Mouse (Mus musculus) inflammation-experienced regulatory T-cells, adult 6 months (primary cell): Measurements from ENCODE around the gene Vps13a. TPM values are rescaled to one million over a fixed set of nuclear protein-coding genes. Genes with fewer than 3 reads are reported as not detected.
"Not testable (repeated sequence)": the region's sequence is repeated elsewhere in the genome, so short reads cannot be mapped to it uniquely, and the experiment has no call there.

Experiments used
- ATAC-seq: one replicate; pipeline ENCODE4 v1.8.0; 2017
- polyA plus RNA-seq, 3 experiments: library from polyadenylated mRNA; unstranded; fragments of 100-300 nt; shearing (Covaris generic); gene quantifications; one replicate each; pipeline ENCODE4 v1.2.1; 2017

The Vps13a gene
- polyA plus RNA-seq, 3 experiments from 2014 or later, result 29.2 to 58.1 (median 53.5) TPM

DNA sequence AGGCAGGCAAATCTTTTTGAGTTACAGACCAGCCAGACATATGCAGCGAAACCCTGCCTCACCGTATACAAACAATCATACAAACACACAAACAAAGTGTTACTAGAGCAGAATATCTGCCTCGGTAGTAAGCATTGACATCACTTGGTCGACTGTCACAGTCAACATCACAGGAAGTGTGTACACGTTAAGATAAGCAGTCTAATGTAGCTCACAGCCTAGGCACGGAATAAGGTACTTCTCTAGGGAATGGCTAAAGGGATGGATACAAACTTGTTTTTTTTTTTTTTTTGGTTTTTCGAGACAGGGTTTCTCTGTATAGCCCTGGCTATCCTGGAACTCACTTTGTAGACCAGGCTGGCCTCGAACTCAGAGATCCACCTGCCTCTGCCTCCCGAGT lies 23.3 kb downstream of the Vps13a start:
- ATAC-seq, result not testable (repeated sequence)

- ATAC-seq, result no peak
These were observed 24.9 kb downstream of the Vps13a start for GRCm38 (mm10) chr19:16755854-16756253.

GRCm38 (mm10) chr19:16755226-16755625 lies 25.5 kb downstream of the Vps13a start:
- ATAC-seq, result no peak

DNA sequence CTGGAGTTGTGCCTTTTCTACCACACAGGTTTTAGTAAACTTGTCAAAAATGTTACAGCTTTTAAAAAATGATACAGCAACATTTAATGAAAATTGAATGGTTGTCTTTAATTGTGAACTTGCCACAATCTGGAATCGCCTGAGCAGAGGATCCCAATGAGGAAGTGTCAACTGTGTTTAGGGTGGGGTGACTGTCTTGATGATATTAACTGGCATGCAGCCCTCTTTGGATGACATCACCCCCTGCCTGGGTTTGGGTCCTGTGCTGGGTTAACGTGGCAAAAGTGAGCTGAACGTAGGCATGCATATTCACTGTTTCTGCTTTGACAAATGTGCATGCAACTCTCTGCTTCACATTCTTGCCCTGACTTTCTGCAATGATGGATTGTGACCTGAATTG lies 27.6 kb downstream of the Vps13a start:
- ATAC-seq, result no peak

DNA sequence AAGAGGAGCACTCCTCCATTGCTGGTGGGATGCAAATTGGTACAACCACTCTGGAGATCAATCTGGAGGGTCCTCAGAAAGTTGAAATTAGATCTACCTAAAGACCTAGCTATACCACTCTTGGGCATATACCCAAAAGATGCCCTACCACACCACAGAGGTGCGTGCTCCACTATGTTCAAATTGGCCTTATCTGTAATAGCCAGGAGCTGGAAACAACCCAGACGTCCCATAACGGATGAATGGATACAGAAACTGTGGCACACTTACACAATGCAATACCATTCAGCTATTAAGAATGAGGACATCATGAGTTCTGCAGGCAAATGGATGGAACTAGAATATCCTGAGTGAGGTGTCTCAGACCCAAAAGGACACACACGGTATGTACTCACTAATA lies 43.9 kb downstream of the Vps13a start:
- ATAC-seq, result no peak

DNA sequence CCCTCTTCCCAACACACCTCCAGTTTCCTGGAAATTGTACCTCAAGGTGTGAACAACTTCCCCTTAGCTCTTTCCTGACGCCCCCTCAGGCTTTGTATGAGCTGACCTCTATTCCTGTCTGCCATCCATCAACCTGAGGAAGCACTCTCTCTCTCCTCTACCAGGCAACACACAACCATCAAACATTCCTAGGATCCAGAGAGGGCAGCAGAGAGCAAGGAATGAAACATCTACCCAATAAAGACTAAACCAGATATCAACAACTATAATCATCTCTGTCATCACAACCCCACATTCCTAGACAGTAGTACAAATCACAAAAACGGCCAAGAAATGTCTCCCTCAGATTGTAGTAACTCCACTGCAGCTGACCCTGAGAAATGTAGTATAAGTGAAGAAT lies 52.0 kb downstream of the Vps13a start:
- ATAC-seq, result no peak

DNA sequence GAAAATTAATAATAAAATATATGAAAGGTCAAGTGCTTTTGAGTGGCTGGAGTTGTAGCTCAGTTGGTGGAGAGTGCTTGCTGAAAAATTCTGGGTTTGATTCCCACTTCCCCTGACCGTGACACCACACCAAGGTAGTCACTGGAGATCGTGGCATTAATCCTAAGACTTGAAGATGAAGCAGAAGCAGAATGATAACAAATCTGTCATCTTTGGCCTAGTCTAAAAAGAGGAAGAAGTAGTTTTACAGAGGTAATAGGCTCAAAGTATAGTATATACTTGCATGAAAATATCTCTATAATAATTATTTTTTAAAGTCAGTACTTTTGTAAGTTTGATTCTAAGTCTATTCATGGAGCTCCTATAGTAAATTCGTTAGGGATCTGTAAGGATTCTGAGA lies 65.5 kb downstream of the Vps13a start:
- ATAC-seq, result no peak

DNA sequence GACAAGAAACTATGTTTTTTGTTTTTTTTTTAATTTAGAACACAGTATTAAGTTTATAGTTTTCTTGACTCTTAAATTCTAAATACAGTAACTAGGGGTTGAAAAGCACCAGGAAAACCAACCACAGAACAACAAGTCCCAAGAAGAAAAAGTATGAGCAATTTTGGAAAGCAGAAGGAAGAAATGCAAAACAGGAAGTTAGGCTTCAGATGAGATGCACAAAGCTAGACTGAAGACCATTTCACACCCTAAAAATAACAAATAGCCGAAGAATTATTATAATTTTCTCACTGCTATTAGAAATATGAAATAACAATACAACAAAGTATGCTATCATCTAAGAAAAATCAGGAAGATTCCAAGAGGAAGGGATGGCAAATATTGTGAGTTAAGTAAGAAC lies 78.9 kb downstream of the Vps13a start:
- ATAC-seq, result no peak

- no peak for ATAC-seq
These were observed 95.8 kb downstream of the Vps13a start for GRCm38 (mm10) chr19:16684922-16685321.

- no peak for ATAC-seq
These were observed 96.5 kb downstream of the Vps13a start for GRCm38 (mm10) chr19:16684210-16684609.

DNA sequence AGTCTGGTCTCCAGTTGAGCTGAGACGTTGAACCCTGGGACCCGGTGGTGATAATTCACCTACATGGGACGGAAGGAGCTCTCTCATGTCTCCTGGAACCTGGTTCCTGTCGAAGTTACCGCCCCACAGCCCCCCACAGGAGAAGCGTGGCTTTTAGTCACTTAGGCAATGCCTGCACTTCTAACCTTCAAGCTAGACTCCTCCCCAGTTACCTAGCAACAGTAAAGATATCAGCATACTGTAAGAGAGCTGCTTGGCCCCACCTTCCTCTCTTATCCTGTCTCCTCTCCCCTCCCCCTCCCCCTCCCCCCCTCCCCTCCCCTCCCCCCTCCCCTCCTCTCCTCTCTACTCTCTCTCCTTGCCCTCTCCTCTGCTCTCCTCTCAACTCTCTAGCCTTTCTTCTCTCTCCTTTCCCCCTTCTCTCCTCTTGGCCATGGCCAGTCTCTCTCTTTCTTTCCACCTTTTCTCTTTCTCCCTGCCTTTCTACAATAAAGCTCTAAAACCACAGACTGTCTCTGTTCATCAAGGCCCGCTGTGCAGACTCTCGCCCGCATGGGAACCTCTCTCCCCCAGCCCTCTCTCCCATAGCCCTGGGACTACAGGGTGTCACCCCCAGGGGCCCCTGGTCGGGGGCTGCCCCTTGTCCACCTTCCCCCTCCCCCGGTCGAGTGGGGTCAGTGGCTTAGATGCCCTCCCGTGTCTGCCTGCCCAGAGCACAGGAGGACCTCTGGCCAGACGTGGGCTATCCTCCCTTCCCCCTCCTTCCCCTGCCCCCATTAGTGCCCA lies 154.9 kb downstream of the Vps13a start:
- no peak for ATAC-seq

DNA sequence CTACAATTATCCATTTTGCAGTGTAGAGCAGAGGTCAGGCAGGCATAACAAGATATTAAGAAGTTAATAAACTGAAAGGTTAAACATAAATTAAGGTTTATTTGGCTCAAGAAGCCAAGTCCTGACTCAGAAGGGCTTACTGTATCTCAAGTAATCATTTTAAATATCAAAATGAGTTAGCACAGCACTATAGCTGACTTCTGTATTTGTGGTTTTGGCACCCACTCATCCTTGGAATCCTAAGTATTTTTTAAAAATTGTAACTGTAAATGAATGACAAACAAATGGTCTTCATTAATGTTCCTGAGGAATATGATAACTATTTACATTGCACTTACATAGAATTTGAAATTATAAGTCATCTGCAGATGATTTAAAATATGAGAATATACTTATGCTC lies 155.7 kb downstream of the Vps13a start:
- ATAC-seq, result no peak

GRCm38 (mm10) chr19:16623154-16623553 lies 157.6 kb downstream of the Vps13a start:
- ATAC-seq, result no peak

DNA sequence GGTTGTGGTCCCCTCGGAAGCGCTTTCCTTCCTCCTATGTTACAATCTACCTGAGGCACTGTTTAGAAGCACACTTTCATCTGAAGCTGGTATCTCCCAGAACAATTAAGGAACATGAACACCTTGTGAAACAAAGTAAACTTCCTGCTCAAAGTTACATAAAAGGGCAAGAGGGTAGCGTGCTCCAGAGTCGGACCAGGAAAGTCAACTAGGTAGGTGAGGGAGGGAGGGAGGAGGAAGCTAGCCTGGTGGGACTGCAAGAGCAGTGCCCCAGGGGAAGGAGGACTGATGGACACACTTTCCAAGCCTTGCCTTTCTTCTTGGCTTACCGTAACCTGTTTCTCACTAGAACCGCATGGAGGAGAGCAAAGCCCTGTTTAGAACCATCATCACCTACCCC lies 173.1 kb downstream of the Vps13a start:
- no peak for ATAC-seq

- no peak for ATAC-seq
These were observed 178.7 kb downstream of the Vps13a start for GRCm38 (mm10) chr19:16602026-16602425.

GRCm38 (mm10) chr19:16599298-16599970 lies 181.3 kb downstream of the Vps13a start:
- no peak for ATAC-seq

GRCm38 (mm10) chr19:16598653-16599297 lies 182.0 kb downstream of the Vps13a start:
- no peak for ATAC-seq

DNA sequence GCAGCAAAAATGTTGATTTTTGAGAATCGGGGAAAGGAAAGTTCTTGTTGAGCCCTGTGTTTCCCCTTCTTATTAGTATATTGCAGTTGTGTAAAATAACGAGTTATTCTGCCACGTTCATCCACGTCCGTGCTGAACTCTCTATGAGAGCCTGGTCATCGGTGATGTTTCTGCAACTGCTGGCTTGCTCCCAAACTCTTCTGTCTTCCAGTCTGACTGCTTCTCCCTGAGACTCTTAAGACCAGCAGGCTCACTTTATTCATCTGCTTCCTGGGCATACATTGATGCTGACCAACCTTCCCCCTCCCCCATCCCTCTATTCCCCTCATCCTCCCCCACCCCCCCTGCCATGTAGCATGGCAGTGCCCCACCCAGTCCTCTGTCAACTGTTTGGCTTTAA lies 183.5 kb downstream of the Vps13a start:
- ATAC-seq, result no peak

- no peak for ATAC-seq
These were observed 186.8 kb downstream of the Vps13a start for GRCm38 (mm10) chr19:16593975-16594317.

DNA sequence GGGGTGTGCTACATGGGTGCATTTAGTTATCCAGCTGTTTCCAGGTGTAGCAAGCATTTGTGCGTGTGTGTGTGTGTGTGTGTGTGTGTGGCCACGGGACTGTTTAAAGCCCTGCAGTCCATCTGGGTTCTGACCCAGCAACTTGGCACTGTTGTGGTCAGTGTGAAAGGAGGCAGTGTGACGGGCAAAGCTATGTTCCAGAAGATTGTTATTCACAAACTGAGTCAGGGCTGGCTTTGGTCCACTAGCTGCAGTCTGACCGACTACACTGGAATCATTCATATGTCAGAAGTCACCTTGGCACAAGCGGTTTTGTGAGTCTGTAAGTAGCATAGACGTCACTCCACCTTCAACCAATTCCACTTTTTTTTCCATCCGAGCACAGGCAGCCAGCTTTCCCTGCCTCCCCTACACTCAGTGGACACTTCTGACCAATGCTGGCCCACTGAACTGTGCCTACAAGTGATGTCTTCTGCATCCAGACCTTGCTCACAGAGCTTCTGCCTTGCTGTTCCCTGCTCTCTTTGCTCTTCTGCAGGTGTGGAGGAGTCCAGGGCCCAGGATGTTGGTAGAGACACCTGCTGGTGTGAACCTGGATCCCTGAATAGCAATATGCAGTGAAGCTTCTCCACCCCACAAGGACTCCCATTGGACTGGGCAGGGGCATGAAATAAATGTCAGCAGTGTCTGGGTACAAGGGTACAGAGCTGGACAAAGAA lies 187.3 kb downstream of the Vps13a start:
- no peak for ATAC-seq

DNA sequence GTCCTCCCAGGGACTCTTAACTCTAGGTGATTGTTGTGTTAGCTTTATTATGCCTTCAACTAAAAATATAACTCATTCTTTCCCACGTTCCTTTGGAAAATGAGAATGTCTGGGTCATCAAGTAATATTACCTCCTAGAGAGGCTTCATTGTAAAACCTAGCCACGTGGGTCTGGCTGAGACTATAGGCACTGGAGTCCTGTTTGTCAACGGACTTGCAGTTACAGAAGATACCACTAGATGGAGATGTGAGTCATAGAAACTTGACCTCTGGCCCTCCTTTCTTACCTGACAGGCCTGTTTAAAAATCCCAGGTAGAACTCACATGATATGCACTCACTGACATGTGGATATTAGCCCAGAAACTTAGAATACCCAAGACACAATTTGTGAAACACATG lies 195.4 kb downstream of the Vps13a start:
- ATAC-seq, result no peak

DNA sequence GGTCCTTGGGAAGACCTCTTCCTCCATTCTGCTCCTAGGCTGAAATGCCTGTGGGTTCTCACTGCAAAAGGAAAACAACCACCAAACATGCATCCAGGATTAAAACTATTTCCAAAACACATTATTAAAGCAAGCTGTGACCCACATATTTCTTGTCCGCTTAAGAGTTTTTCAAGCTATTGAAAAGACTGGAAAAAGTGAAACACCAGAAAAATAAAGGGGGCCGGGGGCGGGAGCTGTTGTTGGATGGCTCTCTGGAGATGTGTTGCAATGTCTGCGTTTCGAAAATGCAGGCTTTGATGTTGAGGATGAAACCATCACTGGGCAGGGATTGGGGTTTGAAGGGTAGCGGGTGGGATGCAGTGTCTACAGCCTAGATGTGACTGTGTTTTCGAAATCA lies 196.2 kb downstream of the Vps13a start:
- ATAC-seq, result no peak

- ATAC-seq, result no peak
These were observed 200.2 kb downstream of the Vps13a start for GRCm38 (mm10) chr19:16580501-16580900.
